Mouse (Mus musculus): ENCODE data around the gene Rplp0. TPM values are rescaled to one million over a fixed set of nuclear protein-coding genes. Genes with fewer than 3 reads are reported as not detected.
A peak's percentile ranks its signal among the peaks of the same experiment; 100 is the strongest.

Gene Rplp0
- polyA plus RNA-seq, 1 experiment from 2014 or later, result 1,000 TPM

GRCm38 (mm10) chr5:115558182-115558794 lies 979 bp upstream of the Rplp0 start:
- no peak overlapping the region for H3K27ac ChIP-seq (replicated peaks)
- peaks cover 23% of the 10 kb centered on the region for H3K36me3 ChIP-seq
- H3K4me2 ChIP-seq (replicated peaks), result no peak overlapping the region
- WGBS, result 93% methylated on average over 14 of the region's 14 CpGs
- H3K27me3 ChIP-seq, result no peaks in the 10 kb centered on the region
- H3K9me3 ChIP-seq, result no peaks in the 10 kb centered on the region
- H3K4me3 ChIP-seq, result no peak overlapping the region
- peaks cover 18% of the 10 kb centered on the region for H3K4me1 ChIP-seq
- H3K9ac ChIP-seq (replicated peaks), result no peak overlapping the region
- no peak for ATAC-seq (replicated peaks)

- Histone ChIP-seq H3K4me2 (replicated peaks) (peak overlapping the region; percentile 47), H3K4me1 (peaks cover 29% of the 10 kb centered on the region), H3K27ac (replicated peaks) (no peak overlapping the region), H3K36me3 (peaks cover 32% of the 10 kb centered on the region), H3K27me3 (no peaks in the 10 kb centered on the region), H3K9me3 (no peaks in the 10 kb centered on the region), H3K9ac (replicated peaks) (peak overlapping the region; percentile 99), H3K4me3 (peak overlapping the region; percentile 98)
- WGBS, result 41% methylated on average over 13 of the region's 13 CpGs
- ATAC-seq (replicated peaks), result no peak
These were observed 1.2 kb downstream of the Rplp0 start for GRCm38 (mm10) chr5:115560336-115560905.

- Histone ChIP-seq H3K9ac (replicated peaks) (peak overlapping the region; percentile 86; the same call in 1 of the 2 replicates), H3K27ac (replicated peaks) (peak overlapping the region; percentile 59), H3K36me3 (peaks cover 32% of the 10 kb centered on the region), H3K4me2 (replicated peaks) (peak overlapping the region; percentile 76), H3K9me3 (no peaks in the 10 kb centered on the region), H3K4me3 (peak overlapping the region; percentile 84), H3K27me3 (no peaks in the 10 kb centered on the region), H3K4me1 (peaks cover 43% of the 10 kb centered on the region)
- 44% methylated on average over 5 of the region's 5 CpGs for WGBS
- ATAC-seq (replicated peaks), result no peak
These were observed 4.7 kb downstream of the Rplp0 start for GRCm38 (mm10) chr5:115563771-115564585.

DNA sequence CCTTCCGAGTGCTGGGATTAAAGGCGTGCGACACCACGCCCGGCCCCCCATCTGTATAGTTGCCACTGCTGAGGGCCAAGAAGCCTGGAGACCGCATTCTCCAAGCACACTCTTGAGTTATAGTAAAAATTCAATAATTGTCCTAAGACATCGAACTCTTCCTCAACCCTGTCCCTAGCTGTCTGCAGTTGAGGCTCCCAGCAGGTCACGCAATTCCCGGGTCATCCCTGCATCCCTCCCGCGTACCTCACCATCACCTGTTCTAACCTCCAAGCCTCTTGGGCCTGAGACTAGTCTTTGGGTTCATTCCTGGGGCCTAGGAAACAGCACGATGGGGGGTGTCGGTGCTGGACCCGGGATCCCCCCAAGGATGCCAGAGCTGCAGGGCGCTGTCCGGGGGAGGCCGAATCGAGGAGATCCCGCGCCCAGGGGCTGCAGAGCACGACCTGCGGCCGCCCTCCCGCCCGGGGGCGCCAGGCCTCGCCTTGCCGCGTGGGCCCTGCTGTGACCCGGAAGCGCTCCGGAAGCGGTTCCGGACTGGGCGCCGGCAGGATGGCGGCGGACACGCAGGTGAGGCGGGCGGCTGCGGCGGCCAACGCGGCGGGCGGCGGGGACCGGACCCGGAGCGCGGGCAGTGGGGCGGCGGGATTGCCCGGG lies 5.6 kb downstream of the Rplp0 start, which contains the start of gene Gcn1l1:
Gcn1l1 (plus strand) TSS at position 518 of the 657 bp plus-strand sequence.
- Histone ChIP-seq H3K27ac (replicated peaks) (peak within 1 kb of the TSS; percentile 59), H3K4me1 (peaks cover 43% of the 10 kb centered on the region), H3K9me3 (no peaks in the 10 kb centered on the region), H3K4me3 (peak within 1 kb of the TSS; percentile 84), H3K27me3 (no peaks in the 10 kb centered on the region), H3K36me3 (peaks cover 32% of the 10 kb centered on the region), H3K9ac (replicated peaks) (peak within 1 kb of the TSS; percentile 86), H3K4me2 (replicated peaks) (peak within 1 kb of the TSS; percentile 76)
- peak; percentile 91 for ATAC-seq (replicated peaks)
- WGBS, result 1% methylated on average over 48 of the region's 55 CpGs

GRCm38 (mm10) chr5:115565403-115565802 lies 6.1 kb downstream of the Rplp0 start:
- H3K4me3 ChIP-seq, result peak overlapping the region; percentile 84
- H3K9me3 ChIP-seq, result no peaks in the 10 kb centered on the region
- no peak; the same call in 1 of the 2 replicates for ATAC-seq (replicated peaks)
- under 1% methylated on average over 42 of the region's 46 CpGs for WGBS
- H3K4me1 ChIP-seq, result peaks cover 38% of the 10 kb centered on the region
- peak overlapping the region; percentile 86 for H3K9ac ChIP-seq (replicated peaks)
- peak overlapping the region; percentile 59 for H3K27ac ChIP-seq (replicated peaks)
- H3K27me3 ChIP-seq, result no peaks in the 10 kb centered on the region
- H3K36me3 ChIP-seq, result peaks cover 32% of the 10 kb centered on the region
- H3K4me2 ChIP-seq (replicated peaks), result peak overlapping the region; percentile 76

DNA sequence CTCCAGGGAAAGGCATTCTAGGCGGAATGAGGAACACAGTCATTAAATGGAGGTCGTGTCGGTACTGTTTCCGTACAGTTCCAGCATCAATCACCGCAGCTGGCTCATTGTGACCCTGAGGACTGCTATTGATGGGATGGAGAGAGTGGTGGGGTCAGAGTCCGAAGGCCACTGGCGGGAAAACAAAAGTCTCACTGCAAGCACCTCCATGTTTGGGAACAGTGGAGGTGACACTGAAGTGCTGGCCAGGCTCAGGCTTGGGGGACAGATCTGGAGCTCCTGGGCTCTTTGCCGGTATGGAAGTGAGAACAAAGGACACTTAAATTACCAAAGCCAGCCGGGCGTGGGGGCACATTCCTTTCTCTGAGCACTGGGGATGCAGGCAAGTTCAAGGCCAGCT lies 9.4 kb downstream of the Rplp0 start:
- Histone ChIP-seq H3K36me3 (peaks cover 28% of the 10 kb centered on the region), H3K9ac (replicated peaks) (no peak overlapping the region), H3K4me2 (replicated peaks) (no peak overlapping the region), H3K27me3 (no peaks in the 10 kb centered on the region), H3K4me3 (no peak overlapping the region), H3K9me3 (no peaks in the 10 kb centered on the region), H3K4me1 (peaks cover 25% of the 10 kb centered on the region), H3K27ac (replicated peaks) (no peak overlapping the region)
- WGBS, result 60% methylated on average over 10 of the region's 10 CpGs
- ATAC-seq (replicated peaks), result no peak

GRCm38 (mm10) chr5:115569308-115569707 lies 10.0 kb downstream of the Rplp0 start:
- Histone ChIP-seq H3K36me3 (peaks cover 27% of the 10 kb centered on the region), H3K4me3 (no peak overlapping the region)
- 75% methylated on average over 11 of the region's 11 CpGs for WGBS

DNA sequence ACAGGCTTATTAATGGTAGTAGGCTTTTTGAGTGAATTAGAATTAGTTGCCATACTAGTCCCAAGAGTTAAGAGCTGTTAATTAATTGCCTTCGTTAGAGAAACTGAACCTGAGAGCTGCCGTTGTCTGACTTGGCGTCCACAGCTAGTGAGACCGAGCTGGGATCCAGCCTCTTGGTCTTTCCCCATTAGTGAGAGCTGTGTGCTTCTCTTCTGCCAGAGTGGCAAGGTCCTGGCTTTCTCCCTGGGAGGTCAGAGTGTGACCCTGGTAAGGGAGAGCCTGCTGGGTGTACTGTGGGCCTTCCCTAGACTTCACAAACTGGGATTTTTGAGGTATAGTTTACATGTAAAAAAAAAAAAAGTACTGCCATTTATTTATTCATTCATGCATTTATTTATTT lies 10.5 kb downstream of the Rplp0 start:
- no peaks in the 10 kb centered on the region for H3K9me3 ChIP-seq
- no peak overlapping the region for H3K4me2 ChIP-seq (replicated peaks)
- peaks cover 31% of the 10 kb centered on the region for H3K36me3 ChIP-seq
- no peak overlapping the region for H3K9ac ChIP-seq (replicated peaks)
- no peak for ATAC-seq (replicated peaks)
- 43% methylated on average over 4 of the region's 4 CpGs for WGBS
- H3K27me3 ChIP-seq, result no peaks in the 10 kb centered on the region
- H3K4me3 ChIP-seq, result no peak overlapping the region
- no peak overlapping the region for H3K27ac ChIP-seq (replicated peaks)
- peaks cover 15% of the 10 kb centered on the region for H3K4me1 ChIP-seq

More at GRCm38 (mm10) chr5:115569308-115569707, 10.0 kb downstream of the Rplp0 start:
- Histone ChIP-seq H3K9ac (replicated peaks) (no peak overlapping the region), H3K4me2 (replicated peaks) (no peak overlapping the region), H3K27me3 (no peaks in the 10 kb centered on the region), H3K9me3 (no peaks in the 10 kb centered on the region), H3K27ac (replicated peaks) (no peak overlapping the region), H3K4me1 (peaks cover 19% of the 10 kb centered on the region)
- ATAC-seq (replicated peaks), result no peak

DNA sequence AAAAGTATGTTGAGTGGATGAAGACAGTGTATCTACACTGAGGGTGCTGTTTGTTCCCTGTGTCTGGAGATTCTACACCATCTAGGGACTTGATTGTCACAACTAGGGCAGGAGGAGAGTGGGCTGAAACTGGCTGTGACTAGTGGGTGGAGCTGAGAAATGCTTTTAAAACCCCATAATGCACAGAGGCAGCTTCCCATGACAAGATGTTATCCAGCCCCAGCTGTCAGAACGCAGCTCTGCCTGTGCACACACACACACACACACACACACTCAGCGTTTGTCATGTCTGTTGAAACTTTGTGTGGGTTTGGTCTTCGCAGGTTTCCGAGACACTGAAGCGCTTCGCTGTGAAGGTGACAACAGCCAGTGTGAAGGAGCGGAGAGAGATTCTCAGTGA lies 11.8 kb downstream of the Rplp0 start:
- WGBS, result 96% methylated on average over 7 of the region's 7 CpGs
- no peak overlapping the region for H3K9ac ChIP-seq (replicated peaks)
- peaks cover 43% of the 10 kb centered on the region for H3K36me3 ChIP-seq
- no peak overlapping the region for H3K27ac ChIP-seq (replicated peaks)
- no peaks in the 10 kb centered on the region for H3K9me3 ChIP-seq
- no peak overlapping the region for H3K4me3 ChIP-seq
- no peaks in the 10 kb centered on the region for H3K27me3 ChIP-seq
- H3K4me1 ChIP-seq, result peaks cover 9% of the 10 kb centered on the region
- no peak for ATAC-seq (replicated peaks)
- H3K4me2 ChIP-seq (replicated peaks), result no peak overlapping the region

DNA sequence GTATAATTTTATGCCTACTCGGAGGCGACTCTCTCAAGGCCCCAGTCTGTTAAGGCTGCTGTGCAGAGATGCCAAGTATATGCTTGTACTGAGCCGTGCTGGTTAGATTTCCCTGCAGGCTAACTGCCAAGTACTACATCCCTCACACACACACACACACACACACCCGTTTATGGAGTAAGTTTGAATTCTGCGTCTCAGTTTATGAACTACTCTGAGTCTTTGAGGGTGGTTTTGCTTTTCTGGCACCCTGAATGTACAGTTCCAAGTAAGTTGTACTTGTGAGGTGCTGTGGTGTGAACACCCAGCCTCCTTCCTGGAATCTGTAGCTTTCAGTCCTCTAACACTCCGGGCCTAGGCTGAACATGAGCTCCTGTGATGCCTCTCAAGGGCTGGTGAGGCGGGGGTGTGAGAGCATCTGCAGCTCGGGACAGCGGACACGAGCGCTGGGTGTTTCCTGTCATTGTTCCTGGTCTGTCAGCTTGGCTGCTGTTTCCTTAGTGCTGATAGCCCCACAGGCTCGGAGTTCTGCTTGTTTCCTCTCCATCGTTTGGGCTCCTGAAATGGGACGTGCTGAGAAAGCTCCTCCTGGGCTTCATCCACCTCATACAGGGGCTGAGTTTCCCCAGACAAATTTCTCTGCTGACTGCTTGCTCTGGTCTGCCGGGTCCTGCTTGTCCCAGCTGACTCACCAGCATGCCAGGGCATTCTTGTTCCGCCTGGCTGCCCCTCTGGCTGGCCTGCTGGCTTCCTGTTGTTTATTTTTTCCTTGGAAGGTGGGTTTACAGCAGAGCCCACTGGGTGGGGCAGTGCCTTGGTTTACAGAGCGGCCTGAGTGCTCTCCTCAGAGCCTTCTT lies 13.6 kb downstream of the Rplp0 start:
- no peak overlapping the region for H3K4me2 ChIP-seq (replicated peaks)
- H3K27me3 ChIP-seq, result no peaks in the 10 kb centered on the region
- WGBS, result 74% methylated on average over 17 of the region's 17 CpGs
- no peaks in the 10 kb centered on the region for H3K4me1 ChIP-seq
- ATAC-seq (replicated peaks), result no peak
- H3K4me3 ChIP-seq, result no peak overlapping the region
- H3K27ac ChIP-seq (replicated peaks), result 0 out of 2 replicates have a peak overlapping the region, but pooled peaks have one; percentile 12
- H3K9ac ChIP-seq (replicated peaks), result no peak overlapping the region
- peaks cover 59% of the 10 kb centered on the region for H3K36me3 ChIP-seq
- H3K9me3 ChIP-seq, result no peaks in the 10 kb centered on the region

DNA sequence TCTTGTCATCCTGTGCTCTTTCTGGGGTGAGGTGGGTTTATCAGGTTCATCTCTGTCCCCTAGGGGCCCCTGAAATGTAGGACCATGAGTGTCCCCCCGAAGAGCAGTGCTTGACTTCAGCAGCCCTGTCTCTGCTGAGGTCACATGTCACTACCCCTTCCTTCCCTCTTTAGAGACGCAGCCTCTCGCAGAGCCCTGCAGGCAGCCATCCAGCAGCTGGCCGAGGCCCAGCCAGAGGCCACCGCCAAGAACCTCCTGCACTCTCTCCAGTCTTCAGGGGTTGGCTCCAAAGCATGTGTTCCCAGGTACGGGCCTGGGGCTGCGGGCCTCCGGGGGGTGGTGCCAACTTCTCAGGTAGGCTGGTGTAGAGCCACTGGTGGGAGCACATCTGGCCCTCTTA lies 15.7 kb downstream of the Rplp0 start:
- no peaks in the 10 kb centered on the region for H3K27me3 ChIP-seq
- H3K4me1 ChIP-seq, result no peaks in the 10 kb centered on the region
- no peaks in the 10 kb centered on the region for H3K9me3 ChIP-seq
- H3K4me2 ChIP-seq (replicated peaks), result no peak overlapping the region
- no peak overlapping the region for H3K27ac ChIP-seq (replicated peaks)
- no peak overlapping the region for H3K9ac ChIP-seq (replicated peaks)
- H3K4me3 ChIP-seq, result no peak overlapping the region
- WGBS, result 70% methylated on average over 8 of the region's 8 CpGs
- H3K36me3 ChIP-seq, result peaks cover 78% of the 10 kb centered on the region
- no peak for ATAC-seq (replicated peaks)

Measured in forebrain, embryonic 15.5 days (tissue).